In genomic region chr1:74008966-74009365, GRCm38 (mm10) we compare ENCODE assay signal across 9 mouse cellular contexts.
A peak's percentile ranks its signal among the peaks of the same experiment; 100 is the strongest.
DNase-seq lines count a peak whose midpoint lies in the region; ATAC-seq and TF ChIP-seq lines count a peak whose summit lies in the region.
"Had no signal": no experiment of that assay in that cellular context is flagged by ENCODE, and none has a peak within 500 bp of the region (broad histone marks: within the 10 kb centered on the region; RNA-seq: fewer than 3 reads in every experiment).

No protein-coding gene starts in this region.

- H3K9me3 ChIP-seq in heart, embryonic 11.5 days (replicated peaks; ENCODE audit: control insufficient read depth, low read length) = no peaks in the 10 kb centered on the region
- H3K9me3 ChIP-seq in lung, embryonic 16.5 days (ENCODE audit: control insufficient read depth, low read length) = 0 out of 2 replicates have a peak, but pooled peaks cover 3% of the 10 kb centered on the region

- WGBS in heart, embryonic 11.5 days (ENCODE audit: insufficient replicate concordance) = 72% methylated on average over 3 of the region's 3 CpGs
- 38% methylated on average over 3 of the region's 3 CpGs for WGBS in kidney, adult 2 months
- 61% methylated on average over 3 of the region's 3 CpGs for WGBS in lung, embryonic 16.5 days

- H3K4me3 ChIP-seq in heart, embryonic 11.5 days (ENCODE audit: low read depth, low read length) = no peak overlapping the region
- no peak overlapping the region for H3K4me3 ChIP-seq in brown adipose tissue, adult 24 weeks (ENCODE audit: insufficient read depth, low read depth, low read length)
- H3K4me3 ChIP-seq in kidney, adult 2 months (ENCODE audit: insufficient read depth, low read depth, low read length) = no peak overlapping the region
- no peak overlapping the region for H3K4me3 ChIP-seq in lung, embryonic 16.5 days (ENCODE audit: low read length)

- peak overlapping the region; percentile 98 for H3K27ac ChIP-seq in heart, embryonic 11.5 days (ENCODE audit: low read depth, low read length)
- H3K27ac ChIP-seq in brown adipose tissue, adult 24 weeks (replicated peaks; ENCODE audit: low read depth, low read length) = peak overlapping the region; percentile 79
- H3K27ac ChIP-seq in kidney, adult 2 months (ENCODE audit: insufficient read depth, low read depth, low read length) = peak overlapping the region; percentile 99
- H3K27ac ChIP-seq in lung, embryonic 16.5 days (ENCODE audit: low read length) = peak overlapping the region; percentile 93

- 0 out of 2 replicates have a peak overlapping the region, but pooled peaks have one; percentile 36 for H3K9ac ChIP-seq in heart, embryonic 11.5 days (ENCODE audit: low read depth, low read length)
- peak overlapping the region; percentile 42 for H3K9ac ChIP-seq in lung, embryonic 16.5 days (ENCODE audit: low read length)

- peaks cover 47% of the 10 kb centered on the region for H3K4me1 ChIP-seq in heart, embryonic 11.5 days (ENCODE audit: control insufficient read depth, insufficient read depth, low read length)
- peaks cover 77% of the 10 kb centered on the region for H3K4me1 ChIP-seq in brown adipose tissue, adult 24 weeks (ENCODE audit: control insufficient read depth, insufficient read depth, insufficient read length, low read length)
- H3K4me1 ChIP-seq in kidney, adult 2 months (ENCODE audit: control insufficient read depth, insufficient read depth, low read length) = peaks cover 77% of the 10 kb centered on the region
- peaks cover 74% of the 10 kb centered on the region for H3K4me1 ChIP-seq in lung, embryonic 16.5 days (replicated peaks; ENCODE audit: control insufficient read depth, insufficient read depth, low read length)

- no peaks in the 10 kb centered on the region; the same call in 1 of the 2 replicates for H3K36me3 ChIP-seq in heart, embryonic 11.5 days (ENCODE audit: control insufficient read depth, insufficient read depth, low read length)
- no peaks in the 10 kb centered on the region; the same call in 1 of the 2 replicates for H3K36me3 ChIP-seq in kidney, adult 2 months (ENCODE audit: control insufficient read depth, insufficient read depth, low read length)
- H3K36me3 ChIP-seq in lung, embryonic 16.5 days (ENCODE audit: control insufficient read depth, insufficient read depth, low read length) = peaks cover 4% of the 10 kb centered on the region; the same call in 1 of the 2 replicates

- no peaks in the 10 kb centered on the region for H3K27me3 ChIP-seq in heart, embryonic 11.5 days (ENCODE audit: control insufficient read depth, insufficient read depth, low read length)
- H3K27me3 ChIP-seq in kidney, adult 2 months (replicated peaks; ENCODE audit: control insufficient read depth, insufficient read depth, low read length) = no peaks in the 10 kb centered on the region
- H3K27me3 ChIP-seq in lung, embryonic 16.5 days (ENCODE audit: control insufficient read depth, insufficient read depth, low read depth, low read length) = no peaks in the 10 kb centered on the region

- peak overlapping the region; percentile 56 for H3K4me2 ChIP-seq in heart, embryonic 11.5 days
- peak overlapping the region; percentile 40 for H3K4me2 ChIP-seq in lung, embryonic 16.5 days (ENCODE audit: low read depth, low read length)

- DNase-seq in heart, postnatal 4 days = no peak
- DNase-seq in kidney, adult 2 months = peak; percentile 85
- no peak for DNase-seq in urinary bladder, adult 2 months (ENCODE audit: low spot score)
- DNase-seq: cerebellum, adult 11 months had no signal

- ATAC-seq in heart, embryonic 11.5 days (replicated peaks; ENCODE audit: insufficient number of reproducible peaks, low FRiP score, low TSS enrichment) = no peak
- ATAC-seq in lung, embryonic 16.5 days (ENCODE audit: low read depth) = peak; percentile 70
- ATAC-seq in frontal cortex, adult (ENCODE audit: low TSS enrichment) = no peak
- no peak for ATAC-seq in megakaryocyte, adult 5-6 weeks (ENCODE audit: poor library complexity, severe bottlenecking)

- TF ChIP-seq CTCF in kidney, adult 2 months (conservative IDR thresholded peaks at IDR 0.05; ENCODE audit: insufficient read depth, insufficient read length, low read depth, low read length) = no peak

- no peak for TF ChIP-seq POLR2A in kidney, adult 2 months (IDR thresholded peaks at IDR 0.05; ENCODE audit: low read depth, low read length)
